Mouse (Mus musculus): ENCODE measurements at regions not wholly inside any gene's neighbourhood (a gene's known extent, or its start where the extent isn't known, plus 50 kb on each side); places are given as distances from the start of the nearest gene placed in this dataset.

GRCm38 (mm10) chr11:20961626-20962025, 129.5 kb upstream of the Peli1 start:
- no peak overlapping the region for H3K9ac ChIP-seq (replicated peaks)
- WGBS (ENCODE audit: insufficient replicate concordance), result 77% methylated on average over 2 of the region's 2 CpGs
- H3K36me3 ChIP-seq (replicated peaks; ENCODE audit: insufficient read depth, low read length), result no peaks in the 10 kb centered on the region
- peaks cover 7% of the 10 kb centered on the region; the same call in 1 of the 2 replicates for H3K9me3 ChIP-seq (ENCODE audit: low read length)
- TF ChIP-seq EP300 (IDR thresholded peaks at IDR 0.05; ENCODE audit: low read depth), result no peak
- DNase-seq (no peak), ATAC-seq (no peak)
- H3K4me2 ChIP-seq (ENCODE audit: low read depth, low read length), result no peak overlapping the region
- no peaks in the 10 kb centered on the region for H3K27me3 ChIP-seq (ENCODE audit: insufficient read depth, low read length)
- H3K27ac ChIP-seq (ENCODE audit: low read depth), result no peak overlapping the region
- no peak overlapping the region for H3K4me3 ChIP-seq (ENCODE audit: low read depth, low read length)
- H3K4me1 ChIP-seq (ENCODE audit: insufficient read depth), result peaks cover 8% of the 10 kb centered on the region

DNA sequence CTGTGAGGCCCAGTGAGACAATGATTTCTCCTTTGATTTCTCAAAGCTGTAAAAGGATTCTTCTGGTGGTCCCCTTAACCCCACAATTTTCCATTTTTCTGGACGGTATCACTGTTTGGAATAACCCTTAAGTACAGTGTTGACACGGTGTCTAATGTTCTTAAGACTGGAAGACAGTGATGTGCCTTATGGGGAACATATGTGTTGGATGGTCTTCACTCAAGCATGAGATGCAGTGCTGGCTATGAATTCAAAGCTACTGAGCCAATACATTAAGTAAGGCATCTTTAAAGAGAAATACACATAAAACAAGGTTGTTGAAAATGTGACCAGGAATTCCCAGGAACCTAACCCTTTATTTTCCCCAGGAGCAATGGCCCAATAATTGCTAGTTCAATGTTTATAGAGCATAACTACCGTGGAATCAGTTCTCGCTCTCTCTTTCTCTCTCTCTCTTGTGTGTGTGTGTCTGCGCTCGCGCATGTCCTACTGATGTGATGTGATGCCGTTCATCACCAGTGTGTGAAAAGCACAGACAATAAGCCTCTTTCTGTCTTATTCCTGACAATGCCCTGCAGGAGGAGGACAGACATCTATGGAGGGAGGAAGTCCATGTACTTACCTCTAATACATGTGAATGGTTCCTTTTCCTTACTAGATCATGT, 125.4 kb upstream of the Peli1 start:
- no peak for ATAC-seq
- 85% methylated on average over 8 of the region's 8 CpGs for WGBS (ENCODE audit: insufficient replicate concordance)
- DNase-seq, result no peak

DNA sequence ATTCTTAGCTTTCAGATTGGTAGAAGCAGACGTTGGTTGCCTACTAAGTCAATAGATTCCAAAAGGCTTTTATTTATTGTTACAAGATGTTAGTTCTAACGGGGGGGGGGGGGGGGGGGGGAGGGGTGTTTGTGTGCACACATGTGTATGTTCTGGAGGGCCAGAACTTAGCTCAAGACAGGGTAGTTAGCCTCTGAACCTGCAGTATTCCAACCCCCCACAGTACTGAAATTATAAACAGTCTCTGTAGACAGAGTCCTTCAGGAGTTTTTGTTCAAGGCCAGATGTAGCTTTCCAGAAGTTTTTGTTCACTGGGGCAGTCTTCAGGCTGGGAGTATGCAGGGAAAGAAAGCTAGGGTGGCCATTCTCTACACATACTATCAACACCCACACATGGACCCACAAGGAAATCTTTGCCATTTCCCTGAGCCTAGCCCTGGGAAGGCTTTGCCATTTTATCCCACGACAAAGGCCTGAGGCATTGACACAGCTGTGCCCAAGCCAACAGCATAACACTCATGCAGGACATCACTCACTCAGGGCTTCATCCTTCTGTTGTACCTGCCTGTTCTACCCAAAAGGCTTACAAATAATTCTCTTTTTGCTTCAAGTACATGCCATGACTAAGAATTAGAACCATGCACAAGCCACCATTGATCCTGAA, 123.6 kb upstream of the Peli1 start:
- WGBS (ENCODE audit: insufficient replicate concordance), result 72% methylated on average over 2 of the region's 3 CpGs
- no peak for ATAC-seq
- TF ChIP-seq EP300 (IDR thresholded peaks at IDR 0.05; ENCODE audit: low read depth) (no peak), CTCF (IDR thresholded peaks at IDR 0.05; ENCODE audit: low read depth) (no peak)

More for the DNA sequence above, 125.4 kb upstream of the Peli1 start:
- no peak overlapping the region for H3K4me2 ChIP-seq (ENCODE audit: low read depth, low read length)
- H3K27me3 ChIP-seq (ENCODE audit: insufficient read depth, low read length), result no peaks in the 10 kb centered on the region
- peaks cover 7% of the 10 kb centered on the region for H3K9me3 ChIP-seq (ENCODE audit: low read length)
- no peaks in the 10 kb centered on the region for H3K36me3 ChIP-seq (replicated peaks; ENCODE audit: insufficient read depth, low read length)
- no peak overlapping the region for H3K9ac ChIP-seq (replicated peaks)
- TF ChIP-seq EP300 (IDR thresholded peaks at IDR 0.05; ENCODE audit: low read depth) (no peak), CTCF (IDR thresholded peaks at IDR 0.05; ENCODE audit: low read depth) (no peak)
- H3K4me1 ChIP-seq (ENCODE audit: insufficient read depth), result no peaks in the 10 kb centered on the region
- H3K27ac ChIP-seq (ENCODE audit: low read depth), result no peak overlapping the region
- H3K4me3 ChIP-seq (ENCODE audit: low read depth, low read length), result no peak overlapping the region

DNA sequence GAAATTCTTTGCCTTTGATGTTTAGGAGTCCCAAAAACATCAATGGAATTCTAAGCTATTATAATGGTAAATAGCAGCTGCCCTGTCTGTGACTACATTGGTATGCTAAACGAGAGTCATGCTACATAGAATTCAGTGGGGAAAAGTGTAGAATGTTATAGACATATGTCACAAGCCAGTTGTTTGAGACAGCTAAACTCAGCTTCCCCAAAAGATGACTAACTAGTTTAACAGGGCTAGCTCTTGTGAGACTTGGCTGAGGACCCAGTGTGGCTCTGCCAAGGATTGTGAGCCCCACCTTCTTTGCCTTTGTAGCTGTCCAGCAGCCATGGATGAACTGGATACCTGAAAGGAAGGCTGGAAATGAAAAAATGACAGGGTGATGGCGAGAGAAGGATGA, 122.8 kb upstream of the Peli1 start:
- DNase-seq (no peak), ATAC-seq (no peak)
- Histone ChIP-seq H3K27me3 (ENCODE audit: insufficient read depth, low read length) (no peaks in the 10 kb centered on the region), H3K4me1 (ENCODE audit: insufficient read depth) (no peaks in the 10 kb centered on the region), H3K9me3 (ENCODE audit: low read length) (peaks cover 7% of the 10 kb centered on the region), H3K9ac (replicated peaks) (no peak overlapping the region), H3K4me3 (ENCODE audit: low read depth, low read length) (no peak overlapping the region), H3K27ac (ENCODE audit: low read depth) (no peak overlapping the region), H3K36me3 (replicated peaks; ENCODE audit: insufficient read depth, low read length) (no peaks in the 10 kb centered on the region), H3K4me2 (ENCODE audit: low read depth, low read length) (no peak overlapping the region)
- WGBS (ENCODE audit: insufficient replicate concordance), result 72% methylated on average over 2 of the region's 2 CpGs
- TF ChIP-seq EP300 (IDR thresholded peaks at IDR 0.05; ENCODE audit: low read depth) (no peak), CTCF (IDR thresholded peaks at IDR 0.05; ENCODE audit: low read depth) (no peak)

More for the DNA sequence above, 123.6 kb upstream of the Peli1 start:
- no peak overlapping the region for H3K4me3 ChIP-seq (ENCODE audit: low read depth, low read length)
- H3K9me3 ChIP-seq (ENCODE audit: low read length), result peaks cover 7% of the 10 kb centered on the region
- no peaks in the 10 kb centered on the region for H3K27me3 ChIP-seq (ENCODE audit: insufficient read depth, low read length)
- H3K4me2 ChIP-seq (ENCODE audit: low read depth, low read length), result no peak overlapping the region
- H3K36me3 ChIP-seq (replicated peaks; ENCODE audit: insufficient read depth, low read length), result no peaks in the 10 kb centered on the region
- no peak overlapping the region for H3K9ac ChIP-seq (replicated peaks)
- H3K27ac ChIP-seq (ENCODE audit: low read depth), result no peak overlapping the region
- no peaks in the 10 kb centered on the region for H3K4me1 ChIP-seq (ENCODE audit: insufficient read depth)
- DNase-seq, result no peak

DNA sequence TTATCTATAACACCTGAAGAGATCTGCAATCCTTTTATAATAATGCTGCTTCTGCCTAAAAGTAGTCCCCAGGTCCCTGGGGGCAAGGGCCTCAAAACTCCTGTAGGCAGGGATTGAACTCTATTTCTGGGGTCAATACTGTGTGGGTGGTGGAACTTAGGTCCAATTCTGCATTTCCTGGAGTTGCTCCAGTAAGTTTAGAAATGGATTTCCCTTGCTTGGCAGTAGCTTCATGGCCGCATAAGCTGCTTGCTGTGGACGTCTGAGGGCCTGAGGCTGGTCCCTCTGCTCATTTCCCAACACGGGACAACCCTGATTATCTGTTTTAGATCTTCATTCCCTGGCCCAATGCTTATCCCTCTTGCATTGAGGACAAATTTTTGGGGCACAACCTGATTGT, 118.0 kb upstream of the Peli1 start:
- Histone ChIP-seq H3K9ac (replicated peaks) (no peak overlapping the region), H3K36me3 (replicated peaks; ENCODE audit: insufficient read depth, low read length) (no peaks in the 10 kb centered on the region), H3K4me3 (ENCODE audit: low read depth, low read length) (no peak overlapping the region), H3K4me1 (ENCODE audit: insufficient read depth) (no peaks in the 10 kb centered on the region), H3K27ac (ENCODE audit: low read depth) (no peak overlapping the region), H3K4me2 (ENCODE audit: low read depth, low read length) (no peak overlapping the region), H3K27me3 (ENCODE audit: insufficient read depth, low read length) (no peaks in the 10 kb centered on the region), H3K9me3 (ENCODE audit: low read length) (no peaks in the 10 kb centered on the region; the same call in 1 of the 2 replicates)
- DNase-seq (no peak), ATAC-seq (no peak)
- no peak for TF ChIP-seq EP300 (IDR thresholded peaks at IDR 0.05; ENCODE audit: low read depth)
- TF ChIP-seq CTCF (IDR thresholded peaks at IDR 0.05; ENCODE audit: low read depth), result no peak
- WGBS (ENCODE audit: insufficient replicate concordance), result 68% methylated on average over 3 of the region's 3 CpGs

GRCm38 (mm10) chr11:20981588-20981987, 109.5 kb upstream of the Peli1 start:
- Histone ChIP-seq H3K36me3 (replicated peaks; ENCODE audit: insufficient read depth, low read length) (no peaks in the 10 kb centered on the region), H3K4me3 (ENCODE audit: low read depth, low read length) (no peak overlapping the region), H3K4me2 (ENCODE audit: low read depth, low read length) (no peak overlapping the region), H3K27me3 (ENCODE audit: insufficient read depth, low read length) (no peaks in the 10 kb centered on the region), H3K4me1 (ENCODE audit: insufficient read depth) (peaks cover 12% of the 10 kb centered on the region), H3K9ac (replicated peaks) (no peak overlapping the region), H3K9me3 (ENCODE audit: low read length) (no peaks in the 10 kb centered on the region), H3K27ac (ENCODE audit: low read depth) (no peak overlapping the region)
- no peak for TF ChIP-seq CTCF (IDR thresholded peaks at IDR 0.05; ENCODE audit: low read depth)
- no peak for TF ChIP-seq EP300 (IDR thresholded peaks at IDR 0.05; ENCODE audit: low read depth)
- 46% methylated on average over 2 of the region's 2 CpGs for WGBS (ENCODE audit: insufficient replicate concordance)
- DNase-seq (no peak), ATAC-seq (no peak)

Data from liver, postnatal 0 days (tissue).